Mouse (Mus musculus): Measurements from ENCODE around the gene Mfng.
A peak's percentile ranks its signal among the peaks of the same experiment; 100 is the strongest.

Gene Mfng

DNA sequence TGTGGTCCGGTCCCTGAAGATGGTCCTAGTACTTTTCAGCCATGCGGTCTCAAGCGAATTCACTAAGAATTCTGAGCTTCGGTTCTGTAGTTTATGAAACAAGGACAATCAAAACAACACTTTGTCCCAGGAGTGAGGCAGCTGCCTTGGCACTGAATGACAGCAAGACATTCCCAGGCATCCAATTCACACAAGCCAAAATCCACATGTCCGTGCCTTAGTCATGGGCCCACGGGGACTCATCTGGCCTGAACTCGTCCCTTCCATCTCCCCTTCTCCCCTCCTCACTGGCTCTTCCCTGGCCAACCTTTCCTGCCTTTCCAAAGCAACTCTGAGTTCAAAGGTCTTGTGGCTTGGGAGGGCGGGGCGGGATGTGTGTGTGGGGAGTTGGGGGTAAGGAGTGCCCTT lies 13.1 kb upstream of the Mfng start:
- peak; percentile 99 for DNase-seq

DNA sequence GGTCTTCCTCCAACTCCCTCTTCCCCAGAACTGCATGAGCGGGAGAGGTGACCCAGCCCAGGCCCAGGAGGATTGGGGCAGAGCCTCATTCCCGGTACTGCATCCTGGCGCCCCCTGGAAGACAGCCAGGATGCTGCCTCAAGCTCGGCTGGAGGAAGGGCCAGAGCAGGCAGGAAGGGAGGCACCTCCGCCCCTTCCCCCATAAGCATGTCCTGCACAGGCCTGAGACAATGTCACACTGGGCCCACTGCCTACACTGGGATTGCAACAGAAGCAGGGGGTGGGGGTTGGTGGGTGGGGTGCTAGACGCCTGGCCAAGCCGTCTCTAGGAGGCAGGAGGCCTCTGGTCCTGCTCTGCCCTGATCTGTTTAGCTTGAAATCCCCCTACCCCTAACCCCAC lies 12.7 kb upstream of the Mfng start:
- peak; percentile 100 for DNase-seq

DNA sequence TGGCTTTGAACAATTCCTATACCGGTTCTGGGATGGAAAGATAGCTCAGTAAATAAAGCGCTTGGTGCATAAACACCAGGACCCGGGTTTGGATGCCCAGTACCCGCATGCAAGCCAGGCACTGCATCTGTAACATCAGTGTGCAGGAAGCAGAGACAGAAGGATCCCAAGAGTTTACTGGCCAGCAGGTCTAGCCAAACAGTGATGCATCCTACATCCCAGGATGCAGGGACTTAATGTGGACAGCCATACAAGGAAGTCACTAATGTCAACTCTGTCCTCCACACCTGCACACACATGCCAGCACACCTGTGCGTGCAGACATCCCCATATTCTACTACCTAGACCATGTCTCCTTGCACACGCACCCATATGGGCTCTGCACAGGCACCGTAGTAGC lies 12.0 kb upstream of the Mfng start:
- peak; percentile 92 for DNase-seq

- no peak for DNase-seq
These were observed 11.2 kb upstream of the Mfng start for GRCm38 (mm10) chr15:78784520-78784919.

DNA sequence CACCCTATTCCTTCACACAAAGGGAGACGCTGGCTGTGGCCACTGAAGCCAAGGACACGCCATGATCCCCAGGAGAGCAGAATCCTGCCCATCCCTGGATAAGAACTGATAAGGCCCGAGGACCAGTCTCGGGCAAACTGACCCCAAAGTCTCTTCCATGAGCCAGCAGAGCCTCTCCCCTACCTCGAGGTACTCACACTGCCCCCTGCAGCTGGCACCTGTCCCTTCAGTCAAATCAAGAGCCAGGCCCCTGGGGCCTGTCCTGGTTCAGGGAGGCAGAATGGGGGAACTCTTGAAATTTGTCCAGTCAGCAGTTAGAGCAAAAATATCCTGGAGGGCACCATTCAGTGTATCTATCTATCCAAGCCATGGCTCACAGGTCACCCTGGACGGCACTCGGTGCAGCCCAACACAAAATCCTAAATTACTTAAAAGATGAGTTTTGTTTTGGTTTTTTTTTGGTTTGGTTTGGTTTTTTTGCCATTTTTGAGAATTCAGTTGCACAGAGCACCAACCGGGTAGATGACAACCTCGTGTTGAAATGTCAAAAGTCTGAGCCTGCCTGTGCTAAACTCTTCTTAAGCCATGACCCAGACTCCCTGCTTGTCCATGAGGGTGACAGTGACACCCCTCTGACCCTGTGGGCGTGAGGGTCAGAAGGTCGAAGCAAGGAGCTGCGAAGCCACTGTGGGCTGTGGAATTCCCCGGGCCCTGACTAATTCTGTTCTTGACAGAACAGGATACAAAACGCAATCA lies 9.3 kb upstream of the Mfng start:
- DNase-seq, result no peak

DNA sequence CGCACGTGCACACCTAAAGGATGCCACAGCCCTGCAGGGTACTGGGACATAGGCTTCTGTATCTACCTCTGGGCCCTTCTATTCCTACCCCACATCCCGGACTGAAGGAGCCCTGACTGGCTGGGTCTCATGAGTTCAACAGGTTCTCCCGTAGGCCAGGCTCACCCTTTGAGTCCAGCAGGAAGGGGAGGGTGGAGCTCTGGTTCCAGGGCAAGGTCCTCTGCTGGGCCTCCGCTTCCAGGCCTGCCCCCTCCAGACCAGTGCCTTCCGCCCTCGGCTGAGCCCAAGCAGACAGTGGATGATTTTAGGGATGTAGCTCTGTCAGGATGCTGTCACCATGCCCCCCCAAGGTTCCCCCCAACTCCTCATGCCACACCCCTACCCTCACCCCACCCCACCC lies 7.6 kb upstream of the Mfng start:
- DNase-seq, result peak; percentile 95

GRCm38 (mm10) chr15:78780359-78780758 lies 7.1 kb upstream of the Mfng start:
- DNase-seq, result peak; percentile 94

- peak; percentile 93 for DNase-seq
These were observed 6.4 kb upstream of the Mfng start for GRCm38 (mm10) chr15:78779690-78780089.

- DNase-seq, result no peak
These were observed 6.0 kb upstream of the Mfng start for GRCm38 (mm10) chr15:78779253-78779652.

GRCm38 (mm10) chr15:78778077-78778870 lies 5.0 kb upstream of the Mfng start:
- peak; percentile 100 for DNase-seq

DNA sequence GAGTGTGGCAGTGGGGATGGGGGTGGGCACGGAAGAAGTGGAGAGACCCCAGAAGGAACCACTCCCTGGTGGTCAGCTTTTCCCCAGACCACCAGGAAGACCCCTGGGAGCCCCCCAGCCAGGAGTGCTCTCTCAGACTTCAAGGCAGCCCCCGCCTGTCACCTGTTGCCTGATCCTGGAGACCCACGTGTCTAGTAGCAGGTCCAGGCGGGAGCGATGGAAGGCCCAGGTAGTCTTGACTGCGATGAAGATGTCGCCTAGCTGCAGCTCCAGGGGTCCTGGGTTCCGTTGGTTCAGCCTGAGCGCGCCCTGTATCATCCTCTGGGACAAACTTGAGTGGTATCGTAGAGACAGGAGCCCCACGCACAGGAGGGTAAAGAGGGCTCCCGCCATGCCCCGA lies 419 bp downstream of the Mfng start:
- DNase-seq, result no peak

GRCm38 (mm10) chr15:78772368-78772763 lies 909 bp downstream of the Mfng start:
- DNase-seq, result peak; percentile 98

GRCm38 (mm10) chr15:78771531-78772367 lies 1.5 kb downstream of the Mfng start:
- peak; percentile 99 for DNase-seq

- peak; percentile 94 for DNase-seq
These were observed 2.3 kb downstream of the Mfng start for GRCm38 (mm10) chr15:78770983-78771355.

- peak; percentile 90 for DNase-seq
These were observed 2.9 kb downstream of the Mfng start for GRCm38 (mm10) chr15:78770234-78770982.

GRCm38 (mm10) chr15:78769064-78769463 lies 4.2 kb downstream of the Mfng start:
- DNase-seq, result no peak

- DNase-seq, result no peak
These were observed 9.6 kb downstream of the Mfng start for GRCm38 (mm10) chr15:78763704-78764103.

DNA sequence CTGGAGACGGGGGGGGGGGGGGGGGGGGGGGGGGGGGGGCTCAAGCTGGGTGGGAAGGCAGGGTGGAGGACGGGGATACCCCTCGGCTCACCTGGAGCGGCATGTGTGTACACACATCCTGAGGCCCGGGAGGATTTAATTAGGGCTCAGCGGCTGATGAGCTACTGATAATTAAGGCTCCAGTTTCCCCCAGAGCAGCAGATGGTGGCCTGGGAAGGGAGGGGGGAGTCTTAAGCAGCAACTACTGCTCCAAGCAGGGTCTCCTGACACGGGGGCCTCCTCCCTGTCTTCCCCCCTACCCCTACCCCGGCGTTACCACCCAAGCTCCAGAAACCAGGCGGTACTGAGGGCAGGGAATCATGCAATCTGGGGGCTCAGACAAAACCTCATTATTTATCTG lies 10.1 kb downstream of the Mfng start:
- DNase-seq, result no peak

- DNase-seq, result no peak
These were observed 12.2 kb downstream of the Mfng start for GRCm38 (mm10) chr15:78761112-78761511.

DNA sequence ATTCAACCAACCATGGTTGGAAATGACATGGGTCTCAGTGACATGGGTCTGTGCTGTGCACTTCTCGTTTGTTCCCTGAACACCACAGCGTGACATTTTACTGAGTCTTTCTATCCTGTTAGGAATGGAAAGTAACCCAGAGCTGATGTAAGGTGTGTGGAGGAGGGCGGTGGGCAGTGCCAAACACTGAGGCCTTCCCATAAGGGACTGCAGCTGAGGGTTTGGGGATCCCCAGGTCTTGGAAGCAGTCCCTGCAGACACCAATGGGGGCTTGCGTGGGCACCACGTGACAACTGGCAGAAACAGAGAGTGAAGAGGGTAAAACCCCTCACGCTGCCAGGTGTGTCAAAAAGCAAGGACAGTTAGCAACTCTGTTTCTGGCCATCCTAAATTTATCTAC lies 15.1 kb downstream of the Mfng start:
- DNase-seq, result no peak

DNA sequence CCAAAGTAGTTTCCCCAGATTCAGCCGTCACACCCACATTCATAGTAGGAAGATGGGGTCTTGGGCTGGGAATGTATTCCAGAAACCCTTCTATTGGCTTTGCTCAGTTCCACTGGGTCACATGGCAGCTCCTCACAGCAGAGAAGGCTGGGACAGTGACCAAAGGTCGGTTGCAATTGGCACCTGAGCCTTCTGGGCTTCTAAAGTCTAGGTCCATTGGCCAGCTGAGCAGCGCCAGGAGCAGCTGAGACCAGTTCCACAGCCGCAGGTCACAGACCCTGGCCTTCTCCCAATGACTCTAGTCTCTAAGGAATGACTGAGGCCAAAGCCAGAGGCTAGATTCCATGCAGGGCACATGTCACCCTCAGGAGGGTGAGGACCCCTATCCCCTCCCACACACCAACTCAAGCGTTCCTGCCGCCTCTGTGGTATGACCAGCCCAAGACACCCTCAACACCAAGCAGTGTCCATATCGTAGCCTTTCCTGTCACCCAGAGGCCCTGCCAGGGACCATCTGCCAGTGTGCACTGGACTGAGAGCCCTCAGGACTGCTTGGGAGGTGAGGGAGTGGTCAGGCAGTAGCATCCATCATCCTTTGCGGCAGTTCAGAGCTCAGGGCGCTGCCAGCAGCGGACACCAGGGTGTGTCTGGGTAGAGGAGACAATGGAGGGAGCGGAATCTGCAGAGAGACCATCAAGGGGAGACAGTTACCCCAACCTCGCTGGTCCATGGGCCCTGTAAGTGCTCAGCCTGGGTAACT lies 17.1 kb downstream of the Mfng start:
- DNase-seq, result no peak

- DNase-seq, result no peak
These were observed 18.0 kb downstream of the Mfng start for GRCm38 (mm10) chr15:78755226-78755625.
